Mouse (Mus musculus) testis, adult 2 months (tissue): ENCODE results near the gene Fndc1. TPM values are rescaled to one million over a fixed set of nuclear protein-coding genes. Genes with fewer than 3 reads are reported as not detected.

Experiments
- H3K27ac ChIP-seq: fragments of 200-500 bp; 2 replicates; pipeline ENCODE4 v1.5.1; 2012; ENCODE audit warnings: low read depth, low read length; ENCODE audit not compliant: control insufficient read depth, insufficient read depth
- H3K27me3 ChIP-seq: fragments of 200-500 bp; 2 replicates; pipeline ENCODE4 v1.6.1; 2012; ENCODE audit warnings: mild to moderate bottlenecking, low read length, moderate library complexity; ENCODE audit not compliant: control insufficient read depth, insufficient read depth
- H3K36me3 ChIP-seq: fragments of 200-500 bp; 2 replicates; pipeline ENCODE4 v1.6.1; 2012; ENCODE audit warnings: mild to moderate bottlenecking, low read length; ENCODE audit not compliant: control insufficient read depth, insufficient read depth
- H3K4me1 ChIP-seq: fragments of 200-500 bp; 2 replicates; pipeline ENCODE4 v1.6.1; 2012; ENCODE audit warnings: low read length; ENCODE audit not compliant: control insufficient read depth, insufficient read depth
- H3K4me3 ChIP-seq: fragments of 200-500 bp; 2 replicates; pipeline ENCODE4 v1.5.1; 2012; ENCODE audit warnings: low read depth, mild to moderate bottlenecking, low read length, moderate library complexity, mixed read lengths; ENCODE audit not compliant: control insufficient read depth
- CTCF ChIP-seq: fragments of 200-500 bp; IDR thresholded peaks from 2 replicates; pipeline ENCODE4 v1.5.1; 2012; ENCODE audit warnings: low read depth, mild to moderate bottlenecking, inconsistent platforms, low read length, moderate library complexity; ENCODE audit not compliant: control insufficient read depth, insufficient read depth, insufficient replicate concordance
- POLR2A ChIP-seq: fragments of 200-500 bp; IDR thresholded peaks from 2 replicates; pipeline ENCODE4 v1.6.1; 2012; ENCODE audit warnings: low read depth, mild to moderate bottlenecking, inconsistent platforms, low read length, moderate library complexity; ENCODE audit not compliant: control insufficient read depth
- polyA plus RNA-seq: library from polyadenylated mRNA; depleted of rRNA; stranded (reverse); fragments of >200 nt; gene quantifications from 2 replicates; pipeline ENCODE4 v1.2.3, GENCODE M21; 2012; rRNA removed

The Fndc1 gene
- polyA plus RNA-seq, 1 experiment, result 0.95 TPM

- Histone ChIP-seq H3K36me3 (no peaks in the 10 kb centered on the region), H3K4me1 (no peaks in the 10 kb centered on the region), H3K27ac (no peak overlapping the region), H3K4me3 (no peak overlapping the region), H3K27me3 (no peaks in the 10 kb centered on the region)
- TF ChIP-seq CTCF (no peak), POLR2A (no peak)
Measured at GRCm38 (mm10) chr17:7707073-7707472, 120.0 kb downstream of the Fndc1 start.

DNA sequence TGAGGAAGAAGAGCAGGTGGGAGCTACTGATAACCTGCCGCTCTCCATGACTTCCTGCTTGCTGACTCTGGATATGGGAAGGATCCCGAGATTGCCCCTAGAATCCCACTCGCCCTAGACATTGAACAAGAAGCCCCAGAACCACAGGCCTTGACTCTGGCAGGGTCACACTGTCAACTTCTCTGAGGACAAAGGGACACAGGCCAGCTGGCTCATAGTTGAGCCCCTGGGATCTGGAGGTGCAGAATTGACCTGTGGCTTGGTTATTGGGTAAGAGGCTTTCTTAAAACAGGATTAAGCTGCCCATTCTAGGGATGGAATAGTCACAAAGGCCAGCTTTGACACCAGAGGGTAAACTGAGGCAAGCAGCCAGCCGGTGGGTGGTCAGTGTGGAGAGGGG lies 136.8 kb downstream of the Fndc1 start:
- TF ChIP-seq POLR2A (no peak), CTCF (no peak)
- Histone ChIP-seq H3K27me3 (no peaks in the 10 kb centered on the region), H3K27ac (no peak overlapping the region), H3K36me3 (no peaks in the 10 kb centered on the region), H3K4me3 (no peak overlapping the region), H3K4me1 (no peaks in the 10 kb centered on the region)

Other genes starting within 250 kb of the Fndc1 start
- 0.40 and 1.8 TPM in 2 replicates for gene Tagap, start 98.7 kb upstream of the Fndc1 start, polyA plus RNA-seq
- 702 and 927 TPM in 2 replicates for gene Rsph3a, start 118.3 kb upstream of the Fndc1 start, polyA plus RNA-seq